In the genomic region with DNA sequence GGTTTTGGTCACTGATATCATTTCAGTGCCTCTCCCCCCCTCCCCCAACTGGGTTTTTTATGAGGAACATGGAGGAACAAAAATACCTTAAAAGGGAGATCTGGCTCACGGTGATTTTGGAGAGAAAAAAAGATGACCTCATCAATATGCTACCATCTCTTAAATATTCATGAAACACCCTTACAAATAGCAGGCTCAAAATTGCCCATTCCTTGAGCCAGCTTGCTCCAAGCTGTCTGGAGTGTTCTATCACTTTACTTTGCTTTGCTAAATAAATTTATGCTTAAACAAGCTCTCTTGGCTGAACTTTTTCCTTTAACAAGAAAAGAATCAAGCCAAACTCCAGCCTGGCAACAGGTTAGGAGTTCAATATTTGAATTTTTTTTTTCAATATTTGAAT, we compare ENCODE assay signal across 16 mouse cellular contexts.
"Had no signal": no experiment of that assay in that cellular context is flagged by ENCODE, and none has a peak within 500 bp of the region (broad histone marks: within the 10 kb centered on the region; RNA-seq: fewer than 3 reads in every experiment).

No protein-coding gene starts in this region.

- H3K4me3 ChIP-seq: megakaryocyte, embryonic 14.5 days; midbrain, embryonic 13.5 days; midbrain, embryonic 15.5 days; neural tube, embryonic 12.5 days; stomach, embryonic 15.5 days had no signal

- H3K27ac ChIP-seq: macrophage; midbrain, embryonic 13.5 days; midbrain, embryonic 15.5 days; neural tube, embryonic 12.5 days; stomach, embryonic 15.5 days; stomach, postnatal 0 days had no signal

- H3K27me3 ChIP-seq: megakaryocyte, embryonic 14.5 days; midbrain, embryonic 13.5 days; midbrain, embryonic 15.5 days; neural tube, embryonic 12.5 days; stomach, embryonic 15.5 days had no signal

- H3K4me1 ChIP-seq: megakaryocyte, embryonic 14.5 days; midbrain, embryonic 13.5 days; midbrain, embryonic 15.5 days; neural tube, embryonic 12.5 days; stomach, embryonic 15.5 days had no signal

- H3K9ac ChIP-seq: lung, embryonic 14.5 days; midbrain, embryonic 13.5 days; midbrain, embryonic 15.5 days; neural tube, embryonic 12.5 days; stomach, embryonic 15.5 days had no signal

- H3K4me2 ChIP-seq: lung, embryonic 14.5 days; midbrain, embryonic 11.5 days; midbrain, embryonic 13.5 days; midbrain, embryonic 15.5 days; neural tube, embryonic 12.5 days; stomach, embryonic 15.5 days had no signal

- ATAC-seq: midbrain, embryonic 13.5 days; midbrain, embryonic 15.5 days had no signal

- H3K36me3 ChIP-seq: midbrain, embryonic 13.5 days; midbrain, embryonic 15.5 days; neural tube, embryonic 12.5 days; stomach, embryonic 15.5 days had no signal

- H3K9me3 ChIP-seq: midbrain, embryonic 13.5 days; midbrain, embryonic 15.5 days; neural tube, embryonic 12.5 days; stomach, embryonic 15.5 days had no signal

- DNase-seq: lung, adult 18-20 months; lung, embryonic 14.5 days; lung, postnatal 10 days; lung, postnatal 36 days; right cerebral cortex, postnatal 14 days; thymus, adult 2 months; thymus, postnatal 25 days; thymus, postnatal 4 days had no signal
